Mouse (Mus musculus): ENCODE measurements around the gene Rnf181. TPM values are rescaled to one million over a fixed set of nuclear protein-coding genes. Genes with fewer than 3 reads are reported as not detected.
A peak's percentile ranks its signal among the peaks of the same experiment; 100 is the strongest.

Rnf181 gene
- 80.0 and 83.0 TPM in 2 replicates for polyA plus RNA-seq (2016; fragmentation: Nextera tagmentation; extraction: Ambion mirVana)

DNA sequence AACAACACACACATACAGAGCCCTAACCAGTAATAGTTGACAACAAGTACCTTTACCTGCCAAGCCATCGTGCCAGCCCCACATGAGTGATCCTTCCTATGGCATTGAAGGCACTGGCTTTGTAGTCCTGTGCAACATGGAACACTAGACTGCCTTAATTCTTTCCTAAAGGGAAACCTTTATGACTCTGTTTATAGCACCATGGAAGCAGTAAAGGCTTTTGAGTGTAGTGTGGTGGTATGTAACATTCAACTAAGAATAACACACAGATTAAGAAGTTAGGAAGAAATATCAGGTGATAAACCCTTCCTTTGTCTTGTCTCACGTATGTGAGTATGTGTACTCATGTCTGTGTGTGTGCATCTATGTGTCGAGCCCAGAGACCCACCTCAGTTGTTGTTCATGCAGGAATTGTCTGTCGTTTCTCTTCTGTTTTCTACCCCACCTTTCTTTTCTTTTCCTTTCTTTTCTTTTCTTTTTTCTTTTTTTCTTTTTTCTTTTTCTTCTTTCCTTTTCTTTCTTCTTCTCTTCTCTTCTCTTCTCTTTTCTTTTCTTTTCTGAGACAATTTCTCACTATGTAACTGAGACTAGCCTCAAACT lies at the start of gene Rnf181:
Gene Rnf181 (minus strand): TSS at position 113 of the 600 bp plus-strand sequence.
- H3K9ac ChIP-seq, result no peak within 1 kb of the TSS
- H3K27ac ChIP-seq, result no peak within 1 kb of the TSS
- no peaks in the 10 kb centered on the region for H3K27me3 ChIP-seq (replicated peaks)
- no peaks in the 10 kb centered on the region for H3K9me3 ChIP-seq (replicated peaks)
- H3K4me1 ChIP-seq, result peaks cover 41% of the 10 kb centered on the region
- no peak for ATAC-seq
- H3K36me3 ChIP-seq, result peaks cover 20% of the 10 kb centered on the region
- H3K4me2 ChIP-seq, result no peak within 1 kb of the TSS
- H3K4me3 ChIP-seq, result no peak within 1 kb of the TSS
- WGBS (ENCODE audit: insufficient replicate concordance), result 66% methylated on average over 4 of the region's 4 CpGs

DNA sequence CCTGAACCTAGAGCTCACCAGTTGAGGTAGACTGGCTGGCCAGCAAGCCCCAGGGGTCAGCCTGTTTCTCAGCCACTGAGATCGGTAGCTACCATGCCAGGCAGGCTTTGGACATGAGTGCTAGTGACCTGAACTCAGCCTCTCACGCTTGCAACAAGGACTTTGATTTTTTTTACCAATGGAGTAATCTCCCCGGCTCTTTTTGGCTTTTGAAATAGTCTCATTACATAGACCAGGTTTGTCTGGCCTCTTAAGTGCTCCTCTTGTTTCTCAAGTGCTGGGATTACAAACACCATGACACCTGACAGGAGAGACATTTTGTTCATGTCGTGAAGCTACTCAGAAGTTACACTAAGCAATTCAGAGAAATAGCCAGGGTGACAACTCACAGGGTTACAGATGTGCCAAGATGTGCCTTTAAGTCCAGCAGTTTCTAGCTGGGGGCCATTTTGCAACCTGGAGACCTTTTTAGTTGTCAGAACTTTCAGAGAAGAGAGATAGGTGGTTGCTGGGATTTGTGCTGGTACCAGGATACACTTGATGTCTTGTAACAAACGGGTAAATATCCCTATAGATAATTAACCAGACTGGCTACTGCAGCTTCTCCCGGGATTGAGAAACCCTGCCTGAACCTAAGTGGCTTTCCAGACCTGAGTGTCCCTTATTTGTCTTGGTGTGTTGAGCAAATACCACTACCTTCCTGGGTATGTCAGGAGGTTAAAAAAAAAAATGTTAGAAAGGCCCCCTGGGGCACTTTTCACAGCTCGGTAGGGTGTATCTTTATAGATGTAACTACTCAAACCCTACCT lies 49.4 kb upstream of the Rnf181 start:
- 73% methylated on average over 7 of the region's 7 CpGs for WGBS (ENCODE audit: insufficient replicate concordance)
- ATAC-seq, result no peak
- H3K4me3 ChIP-seq, result no peak overlapping the region
- H3K9me3 ChIP-seq (replicated peaks), result no peaks in the 10 kb centered on the region
- H3K9ac ChIP-seq, result no peak overlapping the region
- peaks cover 64% of the 10 kb centered on the region for H3K4me1 ChIP-seq
- H3K27ac ChIP-seq, result 0 out of 2 replicates have a peak overlapping the region, but pooled peaks have one; percentile 23
- H3K4me2 ChIP-seq, result peak overlapping the region; percentile 82
- no peaks in the 10 kb centered on the region for H3K27me3 ChIP-seq (replicated peaks)
- peaks cover 41% of the 10 kb centered on the region for H3K36me3 ChIP-seq

GRCm38 (mm10) chr6:72415181-72415580 lies 48.4 kb upstream of the Rnf181 start:
- WGBS (ENCODE audit: insufficient replicate concordance), result 74% methylated on average over 5 of the region's 5 CpGs
- H3K4me2 ChIP-seq, result peak overlapping the region; percentile 82

DNA sequence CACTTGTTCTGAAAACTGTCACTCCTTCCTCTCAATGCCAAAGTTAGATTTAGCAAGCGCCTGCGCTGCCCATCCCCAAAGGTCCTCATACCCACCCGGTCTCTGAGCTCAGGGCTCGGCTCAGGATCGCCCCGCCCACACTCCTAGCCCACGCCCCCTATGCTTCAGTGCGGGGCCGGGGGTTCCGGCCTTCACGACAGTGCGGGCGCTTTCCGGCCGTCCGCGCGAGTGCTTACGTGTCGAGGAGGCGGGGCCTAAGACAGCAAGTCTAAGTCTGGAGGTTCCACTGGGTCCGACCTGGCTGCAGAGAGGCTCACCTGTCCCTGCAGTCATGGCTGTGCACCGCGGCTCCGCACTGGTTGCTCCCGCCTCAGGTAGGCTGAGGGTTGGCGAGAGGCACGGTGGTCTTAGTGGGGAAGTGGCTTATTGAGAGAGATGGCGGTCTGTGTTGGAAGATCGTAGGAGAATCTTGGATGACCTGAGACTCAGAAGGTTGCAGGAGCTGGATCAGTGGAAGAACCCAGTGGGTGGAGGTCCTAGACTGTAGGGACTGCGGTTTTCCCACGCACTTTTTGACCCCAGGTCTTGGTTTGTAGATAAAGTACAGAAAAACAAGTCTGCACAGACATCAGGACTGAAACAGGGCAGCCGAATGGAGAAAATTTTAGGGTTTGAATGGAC lies 47.5 kb upstream of the Rnf181 start, which contains the start of gene Ggcx:
Gene Ggcx (plus strand): TSS at position 233 of the 681 bp plus-strand sequence.
- WGBS (ENCODE audit: insufficient replicate concordance), result 1% methylated on average over 33 of the region's 33 CpGs
- peak within 1 kb of the TSS; percentile 78 for H3K9ac ChIP-seq
- H3K4me2 ChIP-seq, result peak within 1 kb of the TSS; percentile 82

More at GRCm38 (mm10) chr6:72415181-72415580, 48.4 kb upstream of the Rnf181 start:
- Histone ChIP-seq H3K4me1 (peaks cover 57% of the 10 kb centered on the region), H3K9me3 (replicated peaks) (no peaks in the 10 kb centered on the region), H3K27me3 (replicated peaks) (no peaks in the 10 kb centered on the region), H3K36me3 (peaks cover 31% of the 10 kb centered on the region), H3K4me3 (peak overlapping the region; percentile 74), H3K9ac (peak overlapping the region; percentile 78; the same call in 1 of the 2 replicates), H3K27ac (0 out of 2 replicates have a peak overlapping the region, but pooled peaks have one; percentile 23)
- no peak for ATAC-seq

DNA sequence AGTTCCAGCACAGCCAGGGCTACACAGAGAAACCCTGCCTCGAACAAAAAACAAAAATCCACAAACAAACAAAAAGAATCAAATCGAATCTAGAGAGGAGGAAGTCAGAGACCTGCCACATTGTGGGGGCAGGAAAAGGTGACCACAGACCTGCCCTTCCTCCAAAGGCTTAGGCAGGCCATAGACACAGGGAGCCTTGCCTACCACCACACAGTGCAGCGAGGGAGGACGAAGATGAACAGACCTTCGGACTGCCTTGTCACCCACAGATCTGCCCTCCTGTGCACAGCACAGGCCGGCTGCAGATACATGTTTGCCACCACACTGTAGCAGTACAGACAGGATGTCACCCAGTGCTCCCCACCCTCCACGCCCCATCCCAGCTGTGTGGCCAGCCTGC lies 43.8 kb upstream of the Rnf181 start:
- H3K4me3 ChIP-seq, result no peak overlapping the region
- H3K27me3 ChIP-seq (replicated peaks), result no peaks in the 10 kb centered on the region
- H3K27ac ChIP-seq, result no peak overlapping the region
- peaks cover 24% of the 10 kb centered on the region for H3K4me1 ChIP-seq
- no peaks in the 10 kb centered on the region for H3K9me3 ChIP-seq (replicated peaks)
- no peak overlapping the region for H3K9ac ChIP-seq
- no peak overlapping the region for H3K4me2 ChIP-seq
- WGBS (ENCODE audit: insufficient replicate concordance), result 41% methylated on average over 7 of the region's 7 CpGs
- ATAC-seq, result no peak
- H3K36me3 ChIP-seq, result no peaks in the 10 kb centered on the region

More for the DNA sequence above, 47.5 kb upstream of the Rnf181 start, which contains the start of gene Ggcx:
- Histone ChIP-seq H3K9me3 (replicated peaks) (no peaks in the 10 kb centered on the region), H3K27ac (peak within 1 kb of the TSS; percentile 70), H3K4me1 (peaks cover 48% of the 10 kb centered on the region), H3K27me3 (replicated peaks) (no peaks in the 10 kb centered on the region), H3K36me3 (peaks cover 21% of the 10 kb centered on the region), H3K4me3 (peak within 1 kb of the TSS; percentile 74)
- ATAC-seq, result peak; percentile 86

DNA sequence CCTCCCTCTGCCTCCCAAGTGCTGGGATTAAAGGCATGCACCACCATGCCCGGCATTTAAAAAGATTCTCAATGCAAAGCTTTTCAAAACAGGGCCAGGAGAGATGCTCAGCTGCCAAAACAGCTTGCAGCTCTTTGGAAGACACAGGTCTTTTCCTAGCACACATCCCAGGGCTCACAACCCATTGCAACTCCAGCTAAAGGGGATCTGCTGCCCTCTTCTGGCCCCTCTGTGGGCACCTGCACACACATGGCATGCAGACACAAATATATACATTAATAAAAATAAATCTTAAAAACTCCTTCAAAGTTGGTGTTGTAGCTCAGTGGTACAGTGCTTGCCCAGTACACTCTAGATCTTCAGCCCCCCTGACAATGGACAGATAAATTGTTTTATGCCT lies 43.2 kb upstream of the Rnf181 start:
- WGBS (ENCODE audit: insufficient replicate concordance), result 21% methylated on average over 1 of the region's 1 CpGs
- Histone ChIP-seq H3K4me1 (peaks cover 19% of the 10 kb centered on the region), H3K36me3 (no peaks in the 10 kb centered on the region), H3K9ac (no peak overlapping the region), H3K4me3 (no peak overlapping the region), H3K9me3 (replicated peaks) (no peaks in the 10 kb centered on the region), H3K27ac (no peak overlapping the region), H3K27me3 (replicated peaks) (no peaks in the 10 kb centered on the region), H3K4me2 (no peak overlapping the region)
- ATAC-seq, result no peak

DNA sequence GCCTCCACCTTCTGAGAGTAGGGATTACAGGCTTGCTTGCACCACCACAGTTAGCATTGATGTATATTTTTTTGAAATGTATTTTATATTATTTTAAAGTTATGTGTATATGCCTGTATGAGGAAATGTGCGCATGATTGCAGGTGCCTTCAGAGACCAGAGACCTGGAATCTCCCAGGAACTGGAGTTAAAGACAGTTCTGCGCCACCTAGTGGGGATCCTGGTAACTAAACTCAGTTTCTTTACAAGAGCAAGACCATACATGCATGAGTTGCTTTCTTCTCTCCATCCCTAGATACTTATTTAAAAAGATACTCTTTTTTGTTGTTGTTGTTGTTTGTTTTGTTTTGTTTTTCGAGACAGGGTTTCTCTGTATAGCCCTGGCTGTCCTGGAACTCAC lies 42.8 kb upstream of the Rnf181 start:
- Histone ChIP-seq H3K4me1 (peaks cover 14% of the 10 kb centered on the region), H3K27me3 (replicated peaks) (no peaks in the 10 kb centered on the region), H3K4me2 (no peak overlapping the region), H3K9me3 (replicated peaks) (no peaks in the 10 kb centered on the region), H3K36me3 (no peaks in the 10 kb centered on the region), H3K4me3 (no peak overlapping the region), H3K27ac (no peak overlapping the region), H3K9ac (no peak overlapping the region)
- ATAC-seq, result no peak
- 10% methylated on average over 3 of the region's 3 CpGs for WGBS (ENCODE audit: insufficient replicate concordance)

- Histone ChIP-seq H3K27me3 (replicated peaks) (no peaks in the 10 kb centered on the region), H3K27ac (no peak overlapping the region), H3K4me3 (no peak overlapping the region), H3K9ac (no peak overlapping the region), H3K4me2 (no peak overlapping the region), H3K36me3 (no peaks in the 10 kb centered on the region), H3K9me3 (replicated peaks) (no peaks in the 10 kb centered on the region), H3K4me1 (peaks cover 6% of the 10 kb centered on the region)
- ATAC-seq, result peak; percentile 82
- WGBS (ENCODE audit: insufficient replicate concordance), result 2% methylated on average over 5 of the region's 5 CpGs
Measured at GRCm38 (mm10) chr6:72407119-72407518, 40.4 kb upstream of the Rnf181 start.

GRCm38 (mm10) chr6:72405356-72405755 lies 38.6 kb upstream of the Rnf181 start:
- Histone ChIP-seq H3K27me3 (replicated peaks) (no peaks in the 10 kb centered on the region), H3K9me3 (replicated peaks) (no peaks in the 10 kb centered on the region), H3K27ac (no peak overlapping the region), H3K9ac (no peak overlapping the region), H3K4me2 (no peak overlapping the region), H3K4me1 (peaks cover 6% of the 10 kb centered on the region), H3K36me3 (no peaks in the 10 kb centered on the region), H3K4me3 (no peak overlapping the region)
- 80% methylated on average over 7 of the region's 7 CpGs for WGBS (ENCODE audit: insufficient replicate concordance)
- no peak for ATAC-seq

GRCm38 (mm10) chr6:72401875-72402274 lies 35.1 kb upstream of the Rnf181 start:
- Histone ChIP-seq H3K27ac (no peak overlapping the region), H3K36me3 (no peaks in the 10 kb centered on the region), H3K4me1 (peaks cover 34% of the 10 kb centered on the region), H3K9me3 (replicated peaks) (no peaks in the 10 kb centered on the region), H3K9ac (no peak overlapping the region), H3K4me2 (no peak overlapping the region), H3K27me3 (replicated peaks) (no peaks in the 10 kb centered on the region), H3K4me3 (no peak overlapping the region)
- 17% methylated on average over 7 of the region's 7 CpGs for WGBS (ENCODE audit: insufficient replicate concordance)
- ATAC-seq, result peak; percentile 26; the same call in 1 of the 2 replicates

DNA sequence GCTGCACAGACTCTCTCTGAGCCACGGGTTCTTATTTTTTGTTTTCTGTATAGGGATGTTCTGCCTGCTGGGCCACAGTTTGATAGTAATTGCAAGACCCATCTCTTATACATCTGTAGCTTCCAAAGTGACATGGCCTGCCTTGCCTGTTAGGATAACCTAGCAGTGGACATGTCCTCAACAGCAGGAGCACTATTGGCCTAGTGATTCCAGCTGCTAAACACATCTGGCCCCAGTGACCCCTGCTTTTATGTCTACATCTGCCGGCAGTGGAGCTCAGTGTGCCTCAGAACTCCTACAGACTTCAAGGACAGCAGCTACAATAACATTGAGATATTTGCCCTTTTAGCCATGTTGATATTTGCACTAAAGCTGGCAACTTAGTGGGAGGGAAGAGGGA lies 33.2 kb upstream of the Rnf181 start:
- ATAC-seq, result no peak
- Histone ChIP-seq H3K4me1 (peaks cover 39% of the 10 kb centered on the region), H3K4me2 (no peak overlapping the region), H3K4me3 (no peak overlapping the region), H3K36me3 (peaks cover 3% of the 10 kb centered on the region; the same call in 1 of the 2 replicates), H3K9ac (no peak overlapping the region), H3K27me3 (replicated peaks) (no peaks in the 10 kb centered on the region), H3K9me3 (replicated peaks) (no peaks in the 10 kb centered on the region), H3K27ac (no peak overlapping the region)
- WGBS (ENCODE audit: insufficient replicate concordance), result 68% methylated on average over 2 of the region's 2 CpGs

Data from liver, embryonic 12.5 days (tissue).